Mouse (Mus musculus) heart, embryonic 10.5 days (tissue): Measurements from ENCODE around the gene Map3k14. TPM values are rescaled to one million over a fixed set of nuclear protein-coding genes. Genes with fewer than 3 reads are reported as not detected.

Experiments used
- DNase-seq: peaks from one replicate; pipeline ENCODE4 v3.0.0-alpha.2; 2017; ENCODE audit warnings: low spot score
- H3K27ac ChIP-seq: fragments of 300-500 bp; sonication (generic); 2 replicates; pipeline ENCODE4 v1.5.1; 2016; ENCODE audit warnings: mild to moderate bottlenecking
- H3K27me3 ChIP-seq: fragments of 300-500 bp; sonication (generic); 2 replicates; pipeline ENCODE4 v1.6.1; 2016; ENCODE audit warnings: mild to moderate bottlenecking; ENCODE audit not compliant: poor library complexity, insufficient read depth, severe bottlenecking
- H3K36me3 ChIP-seq: fragments of 300-500 bp; sonication (generic); 2 replicates; pipeline ENCODE4 v1.6.1; 2016; ENCODE audit warnings: mild to moderate bottlenecking, moderate library complexity
- H3K4me1 ChIP-seq: fragments of 300-500 bp; sonication (generic); 2 replicates; pipeline ENCODE4 v1.6.1; 2016; ENCODE audit warnings: mild to moderate bottlenecking
- H3K4me3 ChIP-seq: fragments of 300-500 bp; sonication (generic); 2 replicates; pipeline ENCODE4 v1.5.1; 2016; ENCODE audit warnings: mild to moderate bottlenecking, moderate library complexity
- H3K9me3 ChIP-seq: fragments of 300-500 bp; sonication (generic); 2 replicates; pipeline ENCODE4 v1.6.1; 2016; ENCODE audit warnings: mild to moderate bottlenecking, moderate library complexity
- WGBS: fragments of 180-500 bp; shearing (Covaris S2); methylation state at CpG from one replicate; pipeline ENCODE4 v1.1.7; 2016; 5-methylcytosine and 5-hydroxymethylcytosine counted together
- polyA plus RNA-seq: library from polyadenylated mRNA; unstranded; fragments of >200 nt; fragmentation: Nextera tagmentation; extraction: Ambion mirVana; gene quantifications from 2 replicates; pipeline ENCODE4 v1.2.1, GENCODE M21; 2016

Map3k14 gene
- polyA plus RNA-seq, 1 experiment from 2014 or later, result 2.1 TPM

DNA sequence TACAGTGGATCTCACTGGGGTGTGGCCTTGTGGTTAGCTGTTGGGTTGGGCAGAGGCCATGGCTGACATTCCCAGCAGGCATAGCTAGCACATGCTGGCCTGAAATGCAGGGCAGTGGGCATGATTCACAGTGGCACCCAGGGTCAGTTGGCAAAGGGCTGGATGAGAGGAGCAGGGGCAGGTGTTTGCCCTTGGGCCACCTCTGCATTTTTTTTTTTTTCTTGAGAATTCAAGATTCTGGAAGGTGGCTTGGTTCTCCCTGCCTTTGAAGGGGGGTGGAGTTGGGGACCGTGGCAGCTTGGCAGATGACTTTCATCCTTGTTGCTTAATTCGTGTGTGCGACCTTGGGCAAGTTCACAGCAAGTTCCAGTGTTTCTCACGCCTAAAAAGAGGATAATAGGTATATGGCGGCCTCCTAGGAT is 92.8 kb downstream of the Map3k14 start:
- H3K36me3 ChIP-seq, result no peaks in the 10 kb centered on the region
- no peak for DNase-seq
- H3K4me3 ChIP-seq, result no peak overlapping the region
- H3K27ac ChIP-seq, result no peak overlapping the region; the same call in 1 of the 2 replicates
- peaks cover 61% of the 10 kb centered on the region for H3K4me1 ChIP-seq
- 79% methylated on average over 5 of the region's 5 CpGs for WGBS
- no peaks in the 10 kb centered on the region for H3K9me3 ChIP-seq
- H3K27me3 ChIP-seq, result peaks cover 81% of the 10 kb centered on the region

DNA sequence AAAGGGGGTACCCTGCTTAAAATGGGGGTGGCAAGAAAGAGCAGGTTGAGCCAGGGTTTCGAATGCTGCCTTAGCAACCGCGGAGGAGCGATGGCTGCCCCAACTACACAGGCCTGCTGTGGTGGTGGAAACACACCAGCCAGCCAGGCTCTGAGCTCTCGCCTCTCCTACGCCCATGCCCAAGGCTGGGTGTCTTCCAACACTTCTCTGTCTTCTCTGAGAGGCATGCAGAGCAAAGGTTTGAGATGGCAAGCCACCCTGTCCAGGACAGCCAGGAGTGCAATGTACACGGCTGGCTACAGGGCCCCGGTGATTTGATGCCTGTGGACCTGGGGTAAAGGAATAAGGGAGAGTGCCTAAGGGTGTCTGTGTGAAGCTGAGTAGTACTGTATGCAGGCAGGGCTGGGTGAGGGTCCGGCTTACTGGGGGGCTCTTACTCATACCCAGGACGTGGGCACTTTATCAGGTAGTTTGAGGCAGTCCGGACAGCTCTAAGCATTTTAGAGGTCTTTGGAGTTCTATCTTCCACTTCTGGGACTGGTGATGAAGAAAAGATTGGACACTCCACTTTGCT is 93.4 kb downstream of the Map3k14 start:
- no peaks in the 10 kb centered on the region for H3K36me3 ChIP-seq
- peaks cover 61% of the 10 kb centered on the region for H3K4me1 ChIP-seq
- whole genome bisulfite sequencing, result 90% methylated on average over 11 of the region's 11 CpGs
- DNase-seq, result no peak
- H3K27me3 ChIP-seq, result peaks cover 81% of the 10 kb centered on the region
- H3K27ac ChIP-seq, result no peak overlapping the region
- H3K4me3 ChIP-seq, result no peak overlapping the region
- no peaks in the 10 kb centered on the region for H3K9me3 ChIP-seq

DNA sequence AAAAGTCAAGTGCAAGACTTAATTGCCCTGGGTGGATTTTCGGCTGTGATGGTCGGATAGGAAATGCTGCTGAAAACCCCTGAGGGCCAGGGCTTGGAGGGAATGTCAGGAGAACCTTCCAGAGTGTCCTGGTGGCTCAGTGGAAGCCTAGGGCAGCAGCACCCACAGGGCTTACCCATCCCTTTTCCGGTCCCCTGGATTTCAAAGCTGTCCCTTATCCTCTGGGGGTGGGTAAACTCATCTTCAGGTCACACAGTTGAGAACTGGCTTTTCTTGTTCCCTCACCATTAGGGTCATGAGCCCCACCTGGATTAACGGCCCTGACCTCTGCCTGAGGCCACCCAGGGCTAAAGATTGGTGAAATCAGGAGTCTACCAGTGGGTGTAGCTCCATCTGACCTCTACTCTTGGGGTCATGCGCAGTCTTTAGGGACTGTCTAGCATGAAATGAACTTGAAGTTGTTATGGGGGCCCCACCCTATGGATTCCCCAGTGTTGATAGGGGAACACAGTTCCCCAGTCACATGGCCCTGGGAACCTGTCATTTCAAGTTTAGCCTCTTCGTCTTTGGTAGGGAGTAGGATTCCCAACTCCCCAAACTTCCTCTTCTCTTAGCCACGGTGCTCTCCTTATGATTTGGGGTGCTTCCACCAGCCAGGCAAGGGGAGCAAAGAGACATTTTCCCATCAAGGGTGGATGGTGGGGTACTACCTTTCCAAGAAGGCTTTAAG is 94.1 kb downstream of the Map3k14 start:
- Histone ChIP-seq H3K4me1 (peaks cover 60% of the 10 kb centered on the region), H3K27ac (no peak overlapping the region), H3K36me3 (no peaks in the 10 kb centered on the region), H3K9me3 (no peaks in the 10 kb centered on the region), H3K4me3 (no peak overlapping the region), H3K27me3 (peaks cover 76% of the 10 kb centered on the region)
- no peak for DNase-seq
- WGBS, result 88% methylated on average over 7 of the region's 7 CpGs

DNA sequence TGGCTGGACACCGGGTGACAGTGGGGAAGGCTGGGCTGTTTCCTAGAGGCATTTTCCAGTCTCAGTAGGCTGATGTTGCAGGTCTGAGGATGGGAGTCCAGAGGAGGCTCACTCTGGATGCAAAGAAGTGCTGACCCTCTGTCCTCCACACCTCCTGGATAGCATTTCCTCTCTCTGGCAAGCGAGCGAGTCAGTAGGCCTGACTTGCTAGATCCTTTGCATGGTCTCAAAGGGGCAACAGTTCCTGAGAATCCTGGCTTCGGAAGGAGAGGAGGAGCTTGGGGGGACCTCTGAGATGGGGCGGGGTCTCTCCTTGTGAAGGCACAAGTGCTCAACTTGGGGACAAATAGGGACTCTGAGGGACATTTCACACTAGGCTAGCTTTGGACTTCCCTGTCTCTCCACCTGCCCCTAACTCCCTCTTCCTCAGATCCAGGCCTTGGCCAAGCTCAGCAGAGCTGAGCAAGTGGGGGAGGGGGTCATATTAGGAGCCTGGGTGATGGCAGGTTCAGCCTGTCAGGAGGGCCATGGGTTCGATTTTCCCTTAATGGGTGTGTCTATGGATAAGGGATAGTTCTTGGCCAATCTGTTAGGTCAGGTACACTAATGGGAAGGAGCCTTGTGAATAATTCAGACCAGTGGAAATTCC is 94.8 kb downstream of the Map3k14 start:
- no peaks in the 10 kb centered on the region for H3K9me3 ChIP-seq
- H3K36me3 ChIP-seq, result no peaks in the 10 kb centered on the region
- H3K4me1 ChIP-seq, result peaks cover 53% of the 10 kb centered on the region
- no peak overlapping the region for H3K27ac ChIP-seq
- WGBS, result 45% methylated on average over 6 of the region's 6 CpGs
- no peak overlapping the region for H3K4me3 ChIP-seq
- DNase-seq, result no peak
- H3K27me3 ChIP-seq, result peaks cover 78% of the 10 kb centered on the region

DNA sequence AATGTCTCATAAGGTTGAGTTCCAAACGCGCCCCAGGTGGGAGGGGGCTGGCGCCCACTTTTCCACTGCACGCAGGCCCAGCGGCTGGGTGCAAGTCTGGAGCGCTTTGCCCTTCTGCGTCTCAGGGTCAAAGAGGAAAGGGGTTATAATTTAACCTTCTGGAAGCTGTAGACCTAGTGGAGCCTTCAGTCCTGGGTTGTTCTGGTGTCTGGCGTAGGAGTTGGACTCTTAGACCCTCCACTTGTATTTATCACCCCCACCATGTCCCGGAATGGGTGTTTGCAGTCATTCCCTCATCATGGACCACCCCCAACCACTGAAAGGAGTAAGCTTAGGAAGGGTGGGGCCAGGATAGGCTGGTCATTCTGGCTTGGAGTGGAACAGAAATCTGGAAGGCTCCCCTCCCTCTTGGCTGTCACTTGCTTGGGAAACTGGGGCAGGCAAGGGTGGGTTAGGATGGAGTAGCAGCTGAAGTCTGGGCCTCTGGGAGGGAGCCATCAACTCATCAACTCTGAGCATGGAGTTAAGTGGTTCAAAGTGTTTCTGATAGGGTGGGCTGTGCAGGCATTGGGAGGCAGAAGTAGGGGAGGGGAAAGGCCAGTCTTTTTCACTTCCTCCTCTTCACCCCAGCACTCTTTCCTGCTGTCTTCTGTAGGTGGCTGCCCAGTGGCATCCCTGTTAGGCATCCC is 95.4 kb downstream of the Map3k14 start:
- Histone ChIP-seq H3K4me3 (peak overlapping the region; percentile 77), H3K4me1 (peaks cover 46% of the 10 kb centered on the region), H3K9me3 (no peaks in the 10 kb centered on the region), H3K27me3 (peaks cover 80% of the 10 kb centered on the region), H3K36me3 (no peaks in the 10 kb centered on the region), H3K27ac (no peak overlapping the region)
- no peak for DNase-seq
- WGBS, result 41% methylated on average over 9 of the region's 9 CpGs

DNA sequence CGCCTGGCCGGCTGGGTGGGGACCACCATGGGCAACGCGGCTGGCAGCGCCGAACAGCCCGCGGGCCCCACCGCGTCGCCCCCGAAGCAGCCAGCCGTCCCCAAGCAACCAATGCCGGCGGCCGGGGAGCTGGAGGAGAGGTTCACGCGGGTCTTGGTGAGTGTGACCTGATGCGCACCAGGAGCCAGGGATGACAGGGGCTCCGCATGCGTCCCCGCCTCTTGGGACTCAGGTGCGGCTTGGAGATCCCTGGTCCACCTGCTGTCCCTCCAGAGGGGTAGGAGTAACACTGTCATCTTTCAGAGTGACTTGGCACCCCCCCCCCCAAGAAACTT is 96.0 kb downstream of the Map3k14 start:
- no peaks in the 10 kb centered on the region for H3K9me3 ChIP-seq
- 2% methylated on average over 20 of the region's 23 CpGs for WGBS
- peaks cover 80% of the 10 kb centered on the region for H3K27me3 ChIP-seq
- no peaks in the 10 kb centered on the region for H3K36me3 ChIP-seq
- H3K4me1 ChIP-seq, result peaks cover 45% of the 10 kb centered on the region
- peak overlapping the region; percentile 77 for H3K4me3 ChIP-seq
- peak overlapping the region; percentile 83 for H3K27ac ChIP-seq
- no peak for DNase-seq

DNA sequence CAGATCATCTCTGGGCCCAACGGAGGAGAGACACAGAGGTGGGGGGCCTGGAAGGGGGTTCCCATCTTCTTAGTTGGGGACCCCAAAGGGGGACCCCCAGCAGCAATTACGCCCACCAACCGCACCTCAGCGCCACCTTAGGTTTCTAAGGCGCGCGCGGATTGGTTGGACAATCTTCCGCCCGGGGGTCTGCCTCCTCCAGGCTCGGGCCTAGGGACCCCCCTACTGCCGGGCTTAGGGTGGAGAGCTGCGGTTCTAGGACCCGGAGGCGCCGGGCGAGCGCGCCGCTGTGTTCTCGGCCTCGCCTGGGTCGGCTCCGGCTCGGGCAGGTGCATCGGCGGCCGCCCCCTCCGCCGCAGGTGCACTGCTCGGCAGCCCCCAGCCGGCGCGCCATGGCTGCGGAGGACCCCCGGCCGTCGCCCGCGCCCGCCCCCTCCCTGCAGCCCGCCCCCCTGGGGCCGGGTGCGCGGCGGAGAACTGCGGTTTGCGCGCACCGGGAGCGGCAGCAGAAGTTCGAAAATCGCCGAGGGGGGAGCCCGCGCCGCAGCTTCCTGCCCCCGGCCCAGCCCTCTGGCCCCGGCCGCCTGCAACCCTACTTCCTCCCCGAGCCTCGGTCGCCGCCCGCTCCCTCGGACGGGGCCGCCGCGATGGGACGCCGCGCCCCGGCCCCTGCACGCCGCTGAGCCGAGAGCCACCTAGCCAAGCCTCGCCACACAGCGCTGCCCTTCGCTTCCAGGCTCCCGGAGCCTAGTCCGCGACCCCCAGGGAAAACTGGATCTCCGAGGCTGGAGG is 96.6 kb downstream of the Map3k14 start, which contains the start of gene Fmnl1:
Gene Fmnl1, plus strand, starts transcription at position 614 of the 792 bp plus-strand sequence.
- Histone ChIP-seq H3K9me3 (peaks cover 3% of the 10 kb centered on the region; the same call in 1 of the 2 replicates), H3K4me1 (peaks cover 40% of the 10 kb centered on the region), H3K36me3 (no peaks in the 10 kb centered on the region), H3K27ac (peak within 1 kb of the TSS; percentile 83), H3K4me3 (peak within 1 kb of the TSS; percentile 77), H3K27me3 (peaks cover 81% of the 10 kb centered on the region)
- no peak for DNase-seq
- 1% methylated on average over 77 of the region's 84 CpGs for WGBS

DNA sequence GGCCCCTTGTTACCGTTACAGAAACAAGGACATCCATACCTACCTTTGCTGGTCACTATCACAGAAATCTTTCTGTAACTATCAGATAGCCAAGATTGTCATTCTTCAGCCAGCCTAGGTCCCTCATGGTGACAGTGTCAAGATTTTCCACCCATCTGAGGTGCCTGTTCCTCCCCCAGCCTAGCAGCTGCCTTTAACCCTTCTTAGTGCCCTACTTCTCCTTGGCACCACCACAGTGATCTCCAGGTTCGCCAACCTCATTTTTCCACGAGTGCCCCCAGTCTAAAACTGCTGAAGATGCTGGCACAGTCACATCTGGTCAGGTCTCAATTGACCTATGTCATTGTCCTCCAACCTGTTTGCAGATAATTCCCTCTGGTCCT is 97.2 kb downstream of the Map3k14 start:
- H3K27me3 ChIP-seq, result peaks cover 79% of the 10 kb centered on the region
- DNase-seq, result no peak
- 53% methylated on average over 3 of the region's 3 CpGs for WGBS
- no peak overlapping the region for H3K27ac ChIP-seq
- peak overlapping the region; percentile 77 for H3K4me3 ChIP-seq
- peaks cover 39% of the 10 kb centered on the region for H3K4me1 ChIP-seq
- peaks cover 3% of the 10 kb centered on the region; the same call in 1 of the 2 replicates for H3K9me3 ChIP-seq
- no peaks in the 10 kb centered on the region for H3K36me3 ChIP-seq

Other genes starting within 250 kb of the Map3k14 start
- gene Nmt1, start 239.3 kb downstream of the Map3k14 start, polyA plus RNA-seq, result 58.4 and 59.0 TPM in 2 replicates
- 113 and 137 TPM in 2 replicates for gene Dcakd, start 239.1 kb downstream of the Map3k14 start, polyA plus RNA-seq
- 3.6 and 4.8 TPM in 2 replicates for gene Plcd3, start 165.8 kb downstream of the Map3k14 start, polyA plus RNA-seq
- gene Acbd4, start 165.8 kb downstream of the Map3k14 start, polyA plus RNA-seq, result 9.8 and 10.2 TPM in 2 replicates
- gene Hexim1, start 151.2 kb downstream of the Map3k14 start, polyA plus RNA-seq, result 1.8 and 2.8 TPM in 2 replicates
- gene Hexim2, start 135.0 kb downstream of the Map3k14 start, polyA plus RNA-seq, result 6.5 and 7.9 TPM in 2 replicates
- gene Fmnl1, start 96.4 kb downstream of the Map3k14 start, polyA plus RNA-seq, result 0.92 and 1.2 TPM in 2 replicates
- gene 1700023F06Rik, start 58.9 kb downstream of the Map3k14 start, polyA plus RNA-seq, result 0.35 TPM in 1 of 2 replicates, not detected in the other
- not detected in 2 replicates for gene Spata32, start 49.0 kb downstream of the Map3k14 start, polyA plus RNA-seq
- 5.7 and 6.0 TPM in 2 replicates for gene Arhgap27, start 96.2 kb upstream of the Map3k14 start, polyA plus RNA-seq
- 6.7 and 6.9 TPM in 2 replicates for gene Plekhm1, start 145.2 kb upstream of the Map3k14 start, polyA plus RNA-seq
- gene Lrrc37a, start 237.1 kb upstream of the Map3k14 start, polyA plus RNA-seq, result not detected in 2 replicates